Mouse (Mus musculus): ENCODE results near the gene Slc25a48. TPM values are rescaled to one million over a fixed set of nuclear protein-coding genes. Genes with fewer than 3 reads are reported as not detected.

The Slc25a48 gene
- total and polyA plus RNA-seq, 2 experiments from 2014 or later = 0.04 to 0.05 TPM

- H3K4me3 ChIP-seq (ENCODE audit: low read depth, low read length) = no peak overlapping the region
- 82% methylated on average over 9 of the region's 9 CpGs for WGBS
- no peaks in the 10 kb centered on the region for H3K27me3 ChIP-seq (ENCODE audit: insufficient read depth, low read length)
- H3K27ac ChIP-seq (ENCODE audit: low read depth, low read length) = no peak overlapping the region
- no peak overlapping the region for H3K4me2 ChIP-seq (ENCODE audit: low read depth, low read length, poor library complexity, severe bottlenecking)
- no peaks in the 10 kb centered on the region for H3K4me1 ChIP-seq (ENCODE audit: insufficient read depth, low read length)
- DNase-seq (ENCODE audit: low spot score) (peak; percentile 63), ATAC-seq (ENCODE audit: low FRiP score) (no peak)
- no peaks in the 10 kb centered on the region for H3K36me3 ChIP-seq (ENCODE audit: insufficient read depth, low read length)
- no peak for TF ChIP-seq CTCF (IDR thresholded peaks at IDR 0.05)
- peaks cover 4% of the 10 kb centered on the region; the same call in 1 of the 2 replicates for H3K9me3 ChIP-seq (ENCODE audit: low read length)
- H3K9ac ChIP-seq (replicated peaks; ENCODE audit: low read length, poor library complexity, severe bottlenecking) = no peak overlapping the region
These were observed 25.8 kb upstream of the Slc25a48 start for GRCm38 (mm10) chr13:56412286-56412873.

- no peak overlapping the region for H3K27ac ChIP-seq (ENCODE audit: low read depth, low read length)
- ATAC-seq (ENCODE audit: low FRiP score) (no peak), DNase-seq (ENCODE audit: low spot score) (peak; percentile 17)
- H3K4me2 ChIP-seq (ENCODE audit: low read depth, low read length, poor library complexity, severe bottlenecking) = no peak overlapping the region
- H3K4me3 ChIP-seq (ENCODE audit: low read depth, low read length) = no peak overlapping the region
- no peak overlapping the region for H3K9ac ChIP-seq (replicated peaks; ENCODE audit: low read length, poor library complexity, severe bottlenecking)
- H3K36me3 ChIP-seq (ENCODE audit: insufficient read depth, low read length) = no peaks in the 10 kb centered on the region
- H3K4me1 ChIP-seq (ENCODE audit: insufficient read depth, low read length) = no peaks in the 10 kb centered on the region
- no peak for TF ChIP-seq CTCF (IDR thresholded peaks at IDR 0.05)
- H3K27me3 ChIP-seq (ENCODE audit: insufficient read depth, low read length) = no peaks in the 10 kb centered on the region
- WGBS = 62% methylated on average over 13 of the region's 13 CpGs
- peaks cover 1% of the 10 kb centered on the region; the same call in 1 of the 2 replicates for H3K9me3 ChIP-seq (ENCODE audit: low read length)
These were observed 19.3 kb upstream of the Slc25a48 start for GRCm38 (mm10) chr13:56418685-56419483.

GRCm38 (mm10) chr13:56419538-56419937, 18.6 kb upstream of the Slc25a48 start:
- WGBS = 85% methylated on average over 6 of the region's 6 CpGs

GRCm38 (mm10) chr13:56422072-56422723, 16.0 kb upstream of the Slc25a48 start:
- ATAC-seq (ENCODE audit: low FRiP score) = peak; percentile 63; the same call in 1 of the 2 replicates
- H3K27ac ChIP-seq (ENCODE audit: low read depth, low read length) = no peak overlapping the region; the same call in 1 of the 2 replicates
- H3K9ac ChIP-seq (replicated peaks; ENCODE audit: low read length, poor library complexity, severe bottlenecking) = no peak overlapping the region
- H3K27me3 ChIP-seq (ENCODE audit: insufficient read depth, low read length) = no peaks in the 10 kb centered on the region
- 13% methylated on average over 16 of the region's 16 CpGs for whole genome bisulfite sequencing
- TF ChIP-seq CTCF (IDR thresholded peaks at IDR 0.05) = peak; percentile 91
- peak; percentile 90 for DNase-seq (ENCODE audit: low spot score)
- no peaks in the 10 kb centered on the region for H3K36me3 ChIP-seq (ENCODE audit: insufficient read depth, low read length)
- peak overlapping the region; percentile 9; the same call in 1 of the 2 replicates for H3K4me2 ChIP-seq (ENCODE audit: low read depth, low read length, poor library complexity, severe bottlenecking)
- no peaks in the 10 kb centered on the region for H3K9me3 ChIP-seq (ENCODE audit: low read length)
- H3K4me1 ChIP-seq (ENCODE audit: insufficient read depth, low read length) = no peaks in the 10 kb centered on the region
- H3K4me3 ChIP-seq (ENCODE audit: low read depth, low read length) = no peak overlapping the region

More at GRCm38 (mm10) chr13:56419538-56419937, 18.6 kb upstream of the Slc25a48 start:
- ATAC-seq (ENCODE audit: low FRiP score) = no peak
- Histone ChIP-seq H3K36me3 (ENCODE audit: insufficient read depth, low read length) (no peaks in the 10 kb centered on the region), H3K27me3 (ENCODE audit: insufficient read depth, low read length) (no peaks in the 10 kb centered on the region), H3K4me1 (ENCODE audit: insufficient read depth, low read length) (no peaks in the 10 kb centered on the region), H3K27ac (ENCODE audit: low read depth, low read length) (no peak overlapping the region), H3K4me2 (ENCODE audit: low read depth, low read length, poor library complexity, severe bottlenecking) (no peak overlapping the region), H3K4me3 (ENCODE audit: low read depth, low read length) (no peak overlapping the region), H3K9ac (replicated peaks; ENCODE audit: low read length, poor library complexity, severe bottlenecking) (no peak overlapping the region), H3K9me3 (ENCODE audit: low read length) (no peaks in the 10 kb centered on the region)
- TF ChIP-seq CTCF (IDR thresholded peaks at IDR 0.05) = no peak
- no peak for DNase-seq (ENCODE audit: low spot score)

GRCm38 (mm10) chr13:56425931-56426330, 12.2 kb upstream of the Slc25a48 start:
- TF ChIP-seq CTCF (IDR thresholded peaks at IDR 0.05) = no peak
- 82% methylated on average over 7 of the region's 7 CpGs for WGBS
- no peak overlapping the region for H3K4me2 ChIP-seq (ENCODE audit: low read depth, low read length, poor library complexity, severe bottlenecking)
- no peak overlapping the region for H3K4me3 ChIP-seq (ENCODE audit: low read depth, low read length)
- no peak overlapping the region for H3K9ac ChIP-seq (replicated peaks; ENCODE audit: low read length, poor library complexity, severe bottlenecking)
- no peaks in the 10 kb centered on the region for H3K36me3 ChIP-seq (ENCODE audit: insufficient read depth, low read length)
- ATAC-seq (ENCODE audit: low FRiP score) (no peak), DNase-seq (ENCODE audit: low spot score) (no peak)
- no peak overlapping the region for H3K27ac ChIP-seq (ENCODE audit: low read depth, low read length)
- no peaks in the 10 kb centered on the region for H3K9me3 ChIP-seq (ENCODE audit: low read length)
- no peaks in the 10 kb centered on the region for H3K4me1 ChIP-seq (ENCODE audit: insufficient read depth, low read length)
- peaks cover 4% of the 10 kb centered on the region; the same call in 1 of the 2 replicates for H3K27me3 ChIP-seq (ENCODE audit: insufficient read depth, low read length)

Measured in midbrain, postnatal 0 days (tissue).